Mouse (Mus musculus) thymus, adult 2 months (tissue): ENCODE data around the gene Ankrd42.

Experiments used
- CTCF ChIP-seq: fragments of 200-500 bp; IDR thresholded peaks from 2 replicates; pipeline ENCODE4 v1.5.1; 2012; ENCODE audit warnings: mild to moderate bottlenecking, control low read depth, low read length, moderate library complexity, borderline replicate concordance; ENCODE audit not compliant: control insufficient read depth, poor library complexity, insufficient read depth; ENCODE audit errors: extremely low read depth
- POLR2A ChIP-seq: fragments of 200-500 bp; IDR thresholded peaks from 2 replicates; pipeline ENCODE4 v1.6.1; 2012; ENCODE audit warnings: mild to moderate bottlenecking, low read length, control low read depth, moderate library complexity; ENCODE audit not compliant: control insufficient read depth, poor library complexity, insufficient read depth; ENCODE audit errors: extremely low read depth

- no peak for TF ChIP-seq CTCF
- no peak for TF ChIP-seq POLR2A
Measured at GRCm38 (mm10) chr7:92610830-92611229, 26.1 kb downstream of the Ankrd42 start.
